Mouse (Mus musculus) testis, adult 2 months (tissue): ENCODE results near the gene Snapc2.

Source experiments
- CTCF ChIP-seq: fragments of 200-500 bp; IDR thresholded peaks from 2 replicates; pipeline ENCODE4 v1.5.1; 2012; ENCODE audit warnings: low read depth, mild to moderate bottlenecking, inconsistent platforms, low read length, moderate library complexity; ENCODE audit not compliant: control insufficient read depth, insufficient read depth, insufficient replicate concordance
- POLR2A ChIP-seq: fragments of 200-500 bp; IDR thresholded peaks from 2 replicates; pipeline ENCODE4 v1.6.1; 2012; ENCODE audit warnings: low read depth, mild to moderate bottlenecking, inconsistent platforms, low read length, moderate library complexity; ENCODE audit not compliant: control insufficient read depth

DNA sequence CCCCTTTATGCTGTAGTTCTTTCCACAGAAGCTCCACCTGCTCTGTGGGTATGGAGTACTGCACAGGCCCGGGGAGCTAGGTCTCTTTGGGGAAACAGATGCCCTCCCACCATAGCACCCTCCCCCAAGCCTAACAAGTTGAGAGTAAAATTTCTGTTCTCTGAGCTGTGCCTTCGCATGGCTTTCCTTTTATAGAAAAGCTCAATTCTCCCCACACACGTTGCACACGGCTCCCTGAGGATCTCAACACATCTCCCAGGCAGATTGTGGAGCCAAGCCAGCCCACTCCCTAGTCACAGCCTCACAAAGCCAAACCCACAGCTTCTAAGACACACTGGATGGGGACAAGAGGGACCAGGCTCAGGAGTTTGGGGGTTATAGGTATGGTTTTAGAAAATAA lies 4.0 kb downstream of the Snapc2 start:
- TF ChIP-seq CTCF (no peak), POLR2A (no peak)
